Mouse (Mus musculus) kidney, adult 11 months (tissue): ENCODE data around the gene Rad17.
A peak's percentile ranks its signal among the peaks of the same experiment; 100 is the strongest.

Experiments
- DNase-seq: peaks from one replicate; pipeline ENCODE4 v3.0.0; 2022

The Rad17 gene

DNA sequence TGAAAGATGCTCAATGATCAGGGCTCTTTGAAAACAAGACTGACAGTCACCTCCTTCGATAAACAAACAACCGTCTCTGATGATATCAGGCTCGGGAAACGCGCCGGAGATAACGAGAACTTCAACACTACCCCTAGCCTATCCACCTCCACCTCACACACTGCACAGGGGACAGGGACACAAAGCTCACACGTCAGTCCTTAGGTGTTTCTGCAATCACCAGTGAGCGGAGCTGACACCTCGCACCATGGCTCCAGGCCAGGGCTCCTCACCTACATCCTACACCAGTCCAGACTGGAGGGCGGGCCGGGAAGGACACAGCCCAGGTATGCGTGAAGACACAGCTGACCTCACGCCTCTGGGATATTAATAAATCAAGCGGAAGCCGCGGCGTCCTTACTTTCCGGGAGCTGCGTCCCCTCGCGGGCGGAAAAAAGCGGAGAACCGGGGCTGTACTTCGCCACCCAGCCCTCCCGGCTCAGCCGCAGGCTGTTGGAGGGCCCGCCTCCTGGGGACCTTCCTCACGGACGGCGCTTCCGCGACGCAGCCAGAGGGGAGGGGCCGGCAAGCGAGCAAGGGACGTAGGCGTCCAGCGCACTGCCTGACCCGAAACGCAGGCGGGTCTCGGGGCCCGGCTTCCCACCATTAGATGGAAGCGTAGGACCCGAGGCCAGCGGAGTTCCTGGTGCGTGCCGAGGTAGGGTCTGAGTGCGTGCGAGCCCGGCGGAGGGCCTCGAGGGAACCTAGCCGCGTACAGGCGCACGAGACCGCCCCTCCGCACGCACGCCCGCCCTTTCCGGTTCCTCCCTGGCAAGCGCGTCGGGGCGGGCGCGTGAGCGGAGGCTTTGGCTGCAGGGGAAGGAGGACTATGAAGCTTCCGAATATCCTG is at the start of gene Rad17, which contains the start of gene Ak6:
Rad17 (minus strand) TSS at position 502 of the 889 bp plus-strand sequence.
Ak6 (plus strand) TSS at position 430 of the 889 bp plus-strand sequence.
- peak; percentile 91 for DNase-seq

DNA sequence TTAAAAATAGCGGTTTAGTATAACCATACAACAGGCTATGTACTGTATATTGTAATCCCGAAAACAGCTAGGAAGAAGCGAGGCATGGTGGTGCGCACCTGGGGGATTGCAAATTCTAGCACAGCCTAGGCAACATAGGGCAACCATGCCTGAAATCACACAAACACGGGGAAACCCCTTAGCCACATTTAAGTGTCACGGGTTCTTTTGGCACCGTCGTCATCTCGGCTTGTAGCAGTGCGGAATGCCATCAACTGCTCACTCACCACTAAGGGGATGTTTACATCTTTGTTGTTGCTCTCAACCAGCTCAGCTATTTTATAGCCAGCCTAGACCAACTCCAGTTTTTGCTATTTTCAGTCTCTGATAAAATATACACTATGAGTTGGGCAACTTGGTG is 48.0 kb upstream of the Rad17 start:
- DNase-seq, result no peak

DNA sequence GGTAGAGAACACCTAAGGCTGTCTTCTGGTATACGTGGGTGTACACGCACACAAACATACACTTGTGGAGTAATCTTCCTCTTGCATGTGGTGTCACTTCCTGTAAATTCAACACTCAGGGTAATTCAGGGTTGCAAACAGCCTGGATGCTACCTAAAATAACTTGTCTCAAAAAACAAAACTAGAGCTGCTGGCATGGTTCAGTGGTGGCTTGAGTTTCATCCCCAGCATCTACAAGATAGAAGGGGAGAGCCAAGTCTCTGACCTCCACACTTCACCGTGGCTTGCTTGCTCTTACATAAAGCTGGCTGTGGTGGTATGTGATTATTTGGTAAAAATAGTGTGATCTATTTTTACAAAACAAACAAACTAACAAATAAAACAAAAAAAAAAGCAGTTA is 46.7 kb upstream of the Rad17 start:
- no peak for DNase-seq

DNA sequence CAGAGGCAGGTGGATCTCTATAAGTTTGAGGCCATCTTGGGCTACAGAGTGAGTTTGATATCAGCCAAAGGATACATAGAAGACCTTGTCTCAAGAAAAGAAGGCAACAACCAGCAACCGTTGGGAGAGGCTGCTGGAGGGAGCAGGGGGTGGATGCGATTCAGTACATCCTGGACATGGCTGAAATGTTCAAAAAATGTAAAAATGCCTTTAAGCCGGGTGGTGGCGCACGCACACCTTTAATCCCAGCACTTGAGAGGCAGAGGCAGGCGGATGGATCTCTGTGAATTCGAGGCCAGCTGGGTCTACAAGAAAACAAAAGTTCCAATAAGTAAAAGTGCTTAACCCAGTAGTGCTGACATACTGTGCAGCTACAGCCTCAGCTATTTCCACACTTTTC is 36.7 kb upstream of the Rad17 start:
- no peak for DNase-seq

DNA sequence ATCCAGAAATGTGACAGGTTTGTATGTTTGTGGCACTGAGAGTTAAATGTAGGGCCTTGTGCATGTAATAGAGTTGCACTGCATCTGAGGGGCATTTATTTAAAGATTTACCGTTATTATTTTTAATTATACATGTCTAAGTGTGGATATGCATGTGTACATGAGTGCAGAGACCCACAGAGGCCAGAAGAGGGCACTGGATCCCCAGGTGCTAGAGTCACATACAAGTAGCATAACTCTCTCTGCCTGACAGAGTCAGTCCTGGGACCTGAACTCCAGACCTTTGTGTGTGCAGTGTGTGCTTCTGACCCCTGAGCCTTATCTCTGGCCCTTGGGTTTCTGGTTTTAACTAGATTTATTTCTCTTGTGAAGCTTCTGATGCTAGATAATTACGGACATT is 33.5 kb upstream of the Rad17 start:
- DNase-seq, result no peak

DNA sequence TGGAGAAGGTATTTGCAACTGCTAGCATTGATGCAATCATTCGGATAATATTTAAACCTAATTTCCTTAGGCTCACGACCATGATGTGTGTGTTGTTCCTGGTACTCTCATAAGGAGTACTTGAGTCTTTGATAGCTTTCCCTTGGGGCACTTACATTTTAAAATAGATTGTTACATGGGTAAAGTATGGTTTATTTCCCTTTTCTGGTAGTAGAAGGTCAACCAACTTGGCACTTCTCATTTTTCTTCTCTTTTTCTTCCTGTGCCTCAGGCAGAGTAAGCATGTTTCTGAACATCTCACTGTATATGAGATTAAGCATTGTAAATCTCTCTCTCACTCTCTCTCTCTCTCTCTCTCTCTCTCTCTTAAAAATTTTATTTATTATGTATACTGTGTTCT is 32.0 kb upstream of the Rad17 start:
- DNase-seq, result no peak

DNA sequence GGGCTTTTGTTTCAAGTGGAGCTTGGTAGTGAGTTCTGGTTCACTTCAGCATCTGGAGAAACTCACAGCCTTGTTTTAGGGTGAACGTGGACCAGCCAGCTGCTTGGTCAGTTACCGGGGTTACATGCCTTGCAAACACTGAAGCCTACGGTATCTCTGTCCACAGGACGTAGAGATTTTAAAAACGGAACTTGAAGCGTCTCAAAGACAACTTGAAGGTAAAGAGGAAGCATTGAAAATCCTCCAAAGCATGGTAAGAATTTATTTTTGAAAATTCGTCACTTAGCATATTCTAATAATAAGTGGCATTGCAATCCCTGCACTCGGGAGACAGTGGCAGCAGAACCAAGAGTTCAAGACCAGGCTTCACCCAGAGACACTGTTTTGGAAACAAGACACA is 30.8 kb upstream of the Rad17 start:
- no peak for DNase-seq

DNA sequence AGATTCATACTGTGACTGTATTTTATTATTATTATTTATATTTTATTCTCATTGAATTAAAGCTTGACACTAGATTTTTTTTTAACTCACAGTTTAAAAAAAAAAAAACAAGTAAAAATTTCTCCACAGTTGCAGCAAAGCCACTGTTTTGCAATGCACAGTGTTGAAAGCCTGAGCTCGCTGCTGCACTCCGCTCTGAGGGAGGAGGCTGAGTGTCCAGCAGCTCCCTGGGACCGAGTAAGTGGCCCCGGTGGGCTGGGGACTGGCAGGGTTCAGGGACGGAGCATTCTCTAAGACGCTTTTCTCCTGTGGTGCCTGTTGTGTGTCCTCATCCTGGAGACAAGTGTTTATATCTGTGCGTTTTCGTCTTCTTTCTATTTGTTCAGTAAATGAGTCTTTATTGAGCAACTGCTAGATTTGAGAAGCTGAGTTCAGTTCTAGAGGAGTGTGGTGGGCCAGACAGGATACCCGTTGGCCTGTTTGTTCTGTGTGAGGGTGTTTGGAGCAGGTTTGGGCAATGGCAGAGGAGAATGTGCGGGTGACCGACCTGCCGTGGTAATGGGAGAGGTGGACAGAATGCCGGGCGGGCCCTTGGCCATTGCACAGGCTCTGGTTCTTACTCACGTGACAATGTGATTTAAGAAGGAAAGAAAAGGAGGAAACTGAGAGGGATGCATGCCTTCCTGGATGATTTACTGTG is 25.2 kb upstream of the Rad17 start:
- no peak for DNase-seq

DNA sequence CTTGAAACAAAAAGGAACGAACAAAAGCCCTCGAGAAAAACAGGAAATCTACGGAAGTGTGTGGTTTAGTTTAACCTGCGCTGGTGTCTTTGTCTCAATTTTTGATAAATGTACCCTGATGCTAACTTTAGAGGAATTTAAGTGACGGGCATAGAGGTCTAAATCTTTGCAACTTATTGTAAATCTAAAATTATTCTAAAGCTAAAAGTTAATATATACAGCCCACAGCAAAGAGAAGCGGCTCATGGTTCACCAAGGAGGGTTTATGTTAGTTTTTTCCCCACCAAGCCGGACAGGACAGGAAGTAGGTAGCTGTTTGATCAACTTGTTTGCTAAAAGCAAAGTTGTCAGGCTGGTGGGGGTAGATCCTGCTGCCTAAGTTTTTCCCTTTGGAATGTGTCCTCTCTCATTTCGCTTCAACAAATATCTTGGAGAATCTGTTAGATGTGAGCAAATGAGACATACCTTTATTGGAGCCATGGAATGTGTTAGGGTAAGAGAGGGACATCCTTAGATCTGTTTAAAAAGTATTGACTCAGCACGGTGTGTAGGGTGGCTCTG is 19.4 kb upstream of the Rad17 start:
- no peak for DNase-seq

DNA sequence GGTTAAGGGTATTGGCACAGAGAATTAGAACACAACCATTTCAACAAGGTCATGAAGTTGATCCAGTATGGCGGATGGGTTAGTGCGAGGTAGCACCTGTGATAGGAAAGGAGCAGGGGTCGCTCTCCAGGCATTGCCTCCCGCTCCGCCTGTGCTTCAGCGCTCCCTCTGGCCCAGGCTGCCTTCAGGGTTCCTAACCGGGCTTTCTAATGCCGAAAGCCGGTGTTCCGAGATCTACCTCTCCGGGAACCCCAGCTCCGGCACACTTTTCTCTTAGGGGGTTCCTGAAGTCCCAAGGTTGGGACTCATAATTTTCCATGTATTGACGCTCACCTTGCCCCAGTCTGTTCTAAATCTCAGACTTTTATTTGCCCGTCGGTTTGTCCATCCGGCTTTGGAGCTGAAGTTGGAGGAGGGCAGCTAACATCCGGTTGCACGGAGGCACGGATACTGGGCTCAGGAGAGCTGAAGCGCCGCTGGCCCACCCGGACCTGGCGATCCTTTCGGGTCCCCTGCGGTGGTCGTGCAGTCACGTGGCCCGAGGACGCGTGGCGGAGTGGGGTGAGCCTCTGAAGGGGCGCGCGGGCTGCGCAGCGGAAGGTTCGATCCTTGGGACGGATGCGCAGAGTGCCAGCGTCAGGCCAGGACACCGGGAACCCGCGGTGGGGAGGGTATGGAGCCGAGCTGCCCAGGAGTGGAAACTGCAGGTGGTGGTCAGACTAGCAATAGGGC is 18.6 kb upstream of the Rad17 start, which contains the start of gene Ccdc125:
Ccdc125 (plus strand) TSS at position 427 of the 732 bp plus-strand sequence.
- DNase-seq, result peak; percentile 32

DNA sequence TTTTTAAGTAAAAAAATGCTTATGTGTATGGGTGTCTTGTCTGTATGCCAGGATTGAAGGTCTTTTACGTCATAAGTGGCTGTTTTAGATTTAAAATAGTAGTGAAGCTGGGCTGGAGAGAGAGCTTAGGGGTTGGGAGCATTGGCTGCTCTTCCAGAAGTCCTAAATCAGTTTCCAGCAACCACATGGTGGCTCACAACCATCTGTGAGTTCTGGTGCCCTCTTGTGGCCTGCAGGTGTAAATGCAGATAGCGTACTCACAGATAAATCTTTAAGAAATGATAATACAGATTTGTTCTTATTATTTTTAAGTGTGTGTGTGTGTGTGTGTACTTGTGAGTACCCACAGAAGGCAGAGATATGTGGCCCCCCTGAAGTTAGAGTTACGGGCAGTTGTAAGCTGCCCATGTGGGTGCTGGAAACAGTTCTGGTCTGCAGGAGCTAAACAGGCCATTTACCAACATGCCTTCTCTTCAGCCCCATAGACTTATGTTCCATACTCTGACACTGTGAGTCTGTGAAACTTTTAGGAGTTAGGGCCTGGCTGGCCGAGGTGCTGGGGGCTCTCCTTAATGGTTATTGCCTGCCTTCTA is 9.1 kb upstream of the Rad17 start:
- peak; percentile 12 for DNase-seq

DNA sequence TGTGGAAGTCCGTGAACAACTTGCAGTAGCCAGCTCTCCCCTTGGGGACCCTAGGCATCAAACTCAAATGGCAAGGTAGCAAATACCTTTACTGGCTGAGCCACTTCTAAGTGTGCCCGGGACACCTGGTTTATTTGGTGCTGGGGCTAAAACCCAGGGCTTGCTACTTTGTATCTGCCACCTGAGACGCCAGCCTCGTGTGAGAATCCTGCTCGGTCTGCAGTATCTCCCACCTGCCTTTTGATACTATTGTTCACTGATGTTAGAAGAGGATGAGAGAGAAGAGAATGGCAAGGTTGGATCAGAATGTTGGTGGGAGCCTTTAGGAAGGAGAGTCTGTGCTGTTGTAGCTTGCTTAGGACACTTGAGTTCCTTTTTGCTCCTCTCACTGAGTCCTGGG is 7.2 kb upstream of the Rad17 start:
- no peak for DNase-seq

DNA sequence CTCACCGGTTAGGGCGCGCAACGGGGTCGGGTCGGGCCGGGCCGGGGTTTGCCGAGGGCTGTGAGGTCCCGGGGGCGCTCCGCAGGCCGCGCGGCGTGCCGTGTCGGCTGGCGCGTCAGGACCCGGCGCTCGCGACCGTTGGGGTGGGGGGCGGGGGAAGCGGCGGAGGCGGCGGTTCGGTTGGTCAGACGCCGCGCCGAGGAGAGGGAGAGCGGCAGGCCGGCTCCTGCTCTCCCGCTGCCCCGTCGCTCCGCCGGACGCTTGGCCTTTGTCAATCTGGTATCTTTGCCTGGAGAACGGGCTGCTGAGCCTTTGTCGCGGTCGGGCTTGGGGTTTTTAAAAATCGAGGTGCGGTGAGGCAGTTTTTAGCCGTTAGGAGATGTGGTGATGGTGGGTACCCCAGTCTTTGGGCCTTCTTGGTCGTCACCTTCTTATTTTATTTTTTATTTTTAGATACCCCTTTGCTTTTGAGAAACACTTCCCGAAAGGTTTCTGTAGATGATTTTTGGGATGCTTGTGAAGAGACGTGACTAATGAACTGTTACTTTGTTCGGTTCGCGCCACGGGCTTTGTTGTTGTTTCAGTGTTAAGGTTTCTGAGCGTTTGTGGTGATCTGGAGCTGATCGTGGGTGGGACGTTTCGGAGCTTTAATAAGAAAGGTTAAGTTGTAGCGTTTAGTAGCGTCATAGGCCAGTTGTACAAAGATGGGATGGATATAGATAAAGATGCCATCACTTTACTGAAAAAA is 762 bp upstream of the Rad17 start, which contains the start of gene Taf9:
Taf9 (plus strand) TSS at position 141 of the 748 bp plus-strand sequence.
- DNase-seq, result no peak

DNA sequence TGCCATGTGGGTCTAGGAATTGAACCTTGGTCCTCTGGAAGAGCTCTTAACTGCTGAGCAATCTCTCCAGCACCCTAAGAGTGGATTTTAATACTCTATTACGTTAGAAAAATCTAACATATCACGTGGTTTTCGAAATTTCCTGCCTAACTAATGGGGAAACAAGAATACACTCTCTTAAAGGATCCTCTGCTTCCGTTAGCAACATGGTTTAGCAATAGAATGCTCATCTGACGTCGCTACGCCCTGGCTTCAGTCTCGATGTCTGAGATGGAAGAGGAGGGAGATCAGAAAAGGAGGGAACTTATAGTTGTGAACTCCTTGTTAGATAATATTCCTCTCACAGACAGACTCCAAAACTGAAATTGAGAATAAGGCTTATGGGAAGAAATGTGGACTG is 2.6 kb downstream of the Rad17 start:
- DNase-seq, result no peak

DNA sequence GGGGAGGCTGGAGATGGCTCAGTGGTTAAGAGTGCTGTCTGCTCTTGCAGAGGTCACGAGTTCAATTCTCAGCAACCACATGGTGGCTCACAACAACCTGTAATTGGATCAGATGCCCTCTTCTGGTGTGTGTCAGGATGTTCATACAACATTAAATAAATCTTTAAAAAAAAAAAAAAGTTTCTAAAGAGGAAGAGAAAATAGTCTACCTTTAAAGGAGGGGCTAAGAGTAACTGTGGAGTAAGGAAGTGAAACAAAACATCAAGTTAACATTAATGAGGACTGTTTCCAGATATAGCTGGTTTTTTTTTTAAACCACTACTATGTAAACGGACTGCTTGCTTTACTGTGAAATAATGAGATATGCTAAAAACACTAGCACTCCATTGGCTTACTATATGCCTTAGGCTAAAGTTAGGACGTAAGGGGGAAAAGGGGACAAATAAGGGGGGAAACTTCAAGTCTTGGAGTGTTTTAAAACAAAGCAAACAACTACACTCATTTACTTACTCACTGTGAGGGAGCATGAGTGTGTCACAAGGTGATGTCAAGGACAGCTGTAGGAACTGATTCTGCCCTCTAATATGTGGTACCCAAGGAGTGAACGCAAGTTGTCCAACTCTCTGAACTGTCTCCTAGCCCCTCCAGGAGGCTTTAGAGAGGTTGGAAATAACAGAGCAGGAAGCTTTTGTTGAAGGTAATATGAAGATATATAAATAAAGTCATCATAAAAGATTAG is 8.2 kb downstream of the Rad17 start:
- no peak for DNase-seq

DNA sequence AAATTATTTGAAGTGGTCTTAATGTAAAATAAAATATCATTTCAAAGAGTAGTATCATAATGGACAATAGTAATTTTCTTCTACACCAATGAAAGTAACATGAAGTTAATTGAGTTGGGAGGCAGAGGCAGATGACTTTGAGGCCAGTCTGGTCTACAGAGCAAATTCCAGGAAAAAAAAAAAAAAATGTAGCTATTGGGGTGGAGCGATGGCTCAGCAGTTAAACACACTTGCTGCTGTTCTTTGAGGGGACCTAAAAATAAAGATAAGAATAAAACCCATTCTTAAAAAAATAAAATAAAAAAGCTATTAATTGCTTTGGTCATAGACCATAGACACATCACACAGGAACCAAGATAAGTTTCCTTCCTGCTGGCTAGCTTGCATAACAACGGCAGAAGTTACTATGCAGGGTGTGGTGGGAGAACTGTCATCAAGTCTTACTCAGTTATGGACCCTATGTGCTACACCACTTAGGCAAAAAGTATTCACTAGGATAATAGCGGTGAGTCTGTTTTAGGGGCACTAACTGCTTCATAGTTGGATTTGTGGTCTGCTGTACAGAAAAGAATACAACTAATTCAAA is 16.7 kb downstream of the Rad17 start:
- DNase-seq, result no peak

DNA sequence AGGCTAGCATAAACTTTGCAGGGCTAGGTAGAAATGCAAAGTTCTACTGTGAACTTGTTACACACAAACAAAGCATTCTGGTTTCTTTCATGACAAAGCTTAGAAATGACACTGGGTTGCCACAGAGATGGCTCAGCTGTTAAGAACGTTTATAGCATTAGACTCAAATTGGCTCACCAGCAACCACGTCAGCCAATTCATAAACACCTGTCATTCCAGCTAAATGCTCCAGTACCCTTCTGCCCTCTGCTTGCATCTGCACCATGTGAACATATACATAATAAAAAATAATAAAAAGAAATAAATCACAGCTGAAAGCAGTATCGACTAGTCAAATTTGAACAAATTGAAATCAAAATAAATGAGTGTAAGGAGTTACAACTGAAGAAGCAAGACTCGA is 28.6 kb downstream of the Rad17 start:
- DNase-seq, result no peak

DNA sequence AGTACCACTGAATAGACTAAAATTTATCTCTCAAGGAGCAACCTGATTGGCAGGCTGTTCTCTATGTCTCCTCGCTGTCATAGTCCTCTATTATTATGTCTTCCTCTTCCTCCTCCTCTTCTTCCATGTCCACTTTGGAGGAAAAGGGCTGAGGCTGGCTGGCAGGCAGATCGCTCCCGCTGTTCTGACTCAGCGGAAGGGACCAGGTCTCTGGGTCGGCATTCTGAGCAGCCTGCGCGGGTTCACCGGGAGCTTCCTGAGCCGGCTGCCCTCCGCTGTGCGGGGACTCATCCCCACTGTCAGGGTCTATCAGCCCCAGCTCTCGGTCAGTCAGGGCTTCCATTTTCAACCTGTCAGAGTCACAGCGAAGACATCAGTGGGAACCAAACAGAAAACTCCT is 33.3 kb downstream of the Rad17 start:
- no peak for DNase-seq

DNA sequence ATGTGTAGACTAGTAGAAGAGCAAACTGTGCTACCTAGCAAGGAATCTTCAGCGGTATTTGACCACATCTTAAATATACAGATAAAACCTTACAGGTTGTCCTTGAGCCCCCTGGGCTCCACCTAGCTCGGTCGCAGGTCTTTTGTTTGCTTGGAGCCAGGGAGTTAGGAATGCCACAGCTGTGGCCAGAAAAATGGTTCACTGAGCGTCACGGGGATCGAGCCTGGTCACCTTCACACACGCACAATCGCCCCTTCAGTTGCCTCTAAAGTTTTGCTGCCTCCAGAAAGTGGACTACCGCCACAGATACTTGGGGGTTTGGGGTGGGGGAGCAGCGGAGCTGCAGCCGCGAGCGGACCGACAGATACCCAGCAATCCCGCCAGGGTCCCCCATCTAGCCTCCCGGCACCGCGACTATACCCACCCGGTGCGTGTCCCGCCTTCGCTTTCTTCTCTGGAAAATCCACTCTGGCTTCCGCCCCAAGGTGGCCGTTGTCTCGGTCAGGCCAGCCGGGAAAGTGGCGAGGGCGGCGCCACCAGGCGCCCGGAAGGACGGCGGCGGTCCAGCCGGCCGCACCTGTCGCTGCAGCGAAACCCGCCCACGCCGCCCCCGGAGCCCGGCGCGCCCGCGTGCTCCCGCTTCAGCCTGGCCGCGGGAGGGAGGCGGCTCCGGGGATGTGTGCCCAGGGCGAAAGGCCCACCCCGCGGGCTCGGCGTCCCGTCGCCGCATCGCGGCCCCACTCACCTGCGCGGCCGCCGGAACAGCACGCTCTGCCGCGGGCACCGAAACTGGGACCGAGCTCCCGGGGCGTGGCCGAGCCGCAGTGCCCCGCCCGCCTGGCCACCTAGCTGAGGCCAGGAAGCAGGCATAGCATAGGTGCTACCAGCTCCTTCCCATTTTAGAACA is 34.4 kb downstream of the Rad17 start, which contains the start of gene Marveld2:
Marveld2 (minus strand) TSS at position 791 of the 907 bp plus-strand sequence.
- peak; percentile 72 for DNase-seq
